Mouse (Mus musculus) retina, postnatal 7 days (tissue): ENCODE results near the gene Slc6a17.

ENCODE experiments used
- DNase-seq: peaks from one replicate; pipeline ENCODE4 v3.0.0-alpha.2; 2012; ENCODE audit warnings: low read depth, low spot score

The Slc6a17 gene

DNA sequence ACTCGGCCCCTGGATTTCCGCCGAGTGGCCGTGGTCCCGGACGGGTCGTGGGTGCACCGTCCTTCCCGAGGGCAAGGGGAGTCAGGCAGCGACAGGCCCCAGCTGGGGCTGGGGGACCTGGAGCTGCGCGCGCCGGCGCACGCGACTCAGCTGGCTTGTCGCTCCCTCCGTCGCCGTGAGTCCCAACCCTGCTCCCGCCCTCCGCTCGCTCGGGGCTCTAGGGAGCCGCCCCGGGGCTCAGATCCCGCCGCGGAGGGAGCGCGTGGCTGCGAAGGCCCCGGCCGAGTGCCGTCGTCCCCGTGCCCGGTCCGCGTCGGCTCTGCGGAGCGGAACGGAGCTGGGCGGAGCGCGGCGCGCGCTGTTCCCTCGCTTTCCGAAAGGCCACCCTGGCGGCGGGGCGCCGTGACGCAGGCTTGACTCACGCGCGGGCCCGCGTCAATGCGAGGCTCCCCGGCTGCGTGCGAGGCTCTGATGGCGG is at the start of gene Slc6a17:
TSS of gene Slc6a17 (minus strand) at position 388 of the 478 bp plus-strand sequence.
- no peak for DNase-seq

DNA sequence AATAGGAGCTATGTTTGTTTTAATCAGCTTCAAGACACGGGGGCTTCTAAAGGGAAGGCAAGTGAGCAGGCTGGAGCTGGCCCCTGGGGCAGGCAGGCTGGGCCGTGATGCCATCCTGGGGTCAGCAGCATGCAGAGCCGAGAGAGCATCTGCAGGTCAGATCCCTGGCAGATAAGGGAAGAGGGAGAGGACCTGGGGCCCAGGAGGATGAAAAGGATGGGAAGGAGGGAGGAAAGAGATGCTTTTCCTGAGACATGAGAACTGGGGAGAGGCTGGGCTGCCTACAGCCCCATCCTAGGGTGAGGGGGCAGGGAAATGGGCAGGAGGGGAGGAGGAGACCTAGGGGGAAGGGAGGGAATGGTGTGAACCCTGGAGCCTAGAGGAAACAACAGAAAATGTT is 47.5 kb upstream of the Slc6a17 start:
- no peak for DNase-seq

- no peak for DNase-seq
These were observed 46.1 kb upstream of the Slc6a17 start for GRCm38 (mm10) chr3:107563880-107564279.

- no peak for DNase-seq
These were observed 44.8 kb upstream of the Slc6a17 start for GRCm38 (mm10) chr3:107562591-107562990.

DNA sequence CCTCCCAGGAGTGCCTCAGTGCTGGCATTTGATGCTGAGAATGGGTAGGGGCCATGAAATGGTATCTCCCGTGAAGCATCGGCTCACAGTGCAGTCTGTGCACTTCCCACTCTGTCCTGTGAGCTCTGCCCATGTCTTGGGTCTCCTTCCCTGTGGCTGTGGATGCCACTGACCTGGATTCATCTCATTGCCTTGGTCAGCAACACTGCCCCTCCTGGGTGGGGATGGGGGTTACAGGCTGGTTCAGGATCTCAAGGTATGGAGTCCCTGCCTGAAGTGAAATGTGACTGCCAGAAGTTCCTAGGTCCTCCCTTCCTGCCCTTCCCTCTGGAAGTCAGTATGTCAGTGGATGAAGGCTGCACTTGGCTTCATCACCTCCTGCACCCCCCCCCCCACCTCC is 44.3 kb upstream of the Slc6a17 start:
- DNase-seq: no peak

- peak; percentile 47 for DNase-seq
These were observed 41.4 kb upstream of the Slc6a17 start for GRCm38 (mm10) chr3:107559183-107559582.

DNA sequence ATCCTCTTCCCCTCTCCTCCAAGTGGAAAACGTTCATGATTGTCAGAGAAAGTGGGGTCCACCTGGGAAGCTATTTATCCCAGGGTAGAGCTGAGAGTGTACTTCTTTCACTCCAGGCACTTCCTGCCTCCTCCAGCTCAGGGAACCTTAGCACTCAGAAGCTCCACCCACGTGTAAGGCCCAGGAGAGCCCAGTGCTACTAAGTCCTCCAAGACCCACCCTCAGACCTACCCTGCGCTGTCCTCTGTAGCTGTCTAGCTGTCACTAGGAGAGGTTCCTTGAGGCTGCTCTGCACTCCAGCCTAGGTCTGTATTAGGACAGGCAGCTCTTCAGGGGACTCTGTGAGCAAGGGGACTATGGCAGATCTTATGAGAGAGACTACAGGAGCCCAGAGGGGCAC is 40.9 kb upstream of the Slc6a17 start:
- DNase-seq: no peak

DNA sequence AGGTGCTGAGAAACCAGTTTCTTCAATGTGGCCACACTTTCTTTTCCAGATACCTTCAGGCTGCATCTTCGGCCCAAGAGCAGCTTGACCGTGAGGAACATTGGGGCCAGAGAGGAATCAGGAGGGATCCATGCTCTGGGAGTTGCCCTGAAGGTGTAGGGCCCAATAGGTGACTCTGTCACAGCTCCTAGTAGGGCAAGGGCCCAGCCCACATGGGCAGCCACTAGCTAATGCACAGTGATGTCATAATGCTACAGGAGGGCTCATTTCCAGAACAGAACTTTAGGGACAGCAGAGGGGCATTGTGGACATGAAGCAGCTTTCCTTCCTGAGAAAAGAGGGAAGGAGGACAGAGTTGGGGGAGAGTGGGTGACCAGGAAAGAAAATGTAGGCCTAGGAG is 37.0 kb upstream of the Slc6a17 start, which contains the start of gene Ubl4b:
TSS of gene Ubl4b (minus strand) at position 232 of the 400 bp plus-strand sequence.
- DNase-seq: no peak

DNA sequence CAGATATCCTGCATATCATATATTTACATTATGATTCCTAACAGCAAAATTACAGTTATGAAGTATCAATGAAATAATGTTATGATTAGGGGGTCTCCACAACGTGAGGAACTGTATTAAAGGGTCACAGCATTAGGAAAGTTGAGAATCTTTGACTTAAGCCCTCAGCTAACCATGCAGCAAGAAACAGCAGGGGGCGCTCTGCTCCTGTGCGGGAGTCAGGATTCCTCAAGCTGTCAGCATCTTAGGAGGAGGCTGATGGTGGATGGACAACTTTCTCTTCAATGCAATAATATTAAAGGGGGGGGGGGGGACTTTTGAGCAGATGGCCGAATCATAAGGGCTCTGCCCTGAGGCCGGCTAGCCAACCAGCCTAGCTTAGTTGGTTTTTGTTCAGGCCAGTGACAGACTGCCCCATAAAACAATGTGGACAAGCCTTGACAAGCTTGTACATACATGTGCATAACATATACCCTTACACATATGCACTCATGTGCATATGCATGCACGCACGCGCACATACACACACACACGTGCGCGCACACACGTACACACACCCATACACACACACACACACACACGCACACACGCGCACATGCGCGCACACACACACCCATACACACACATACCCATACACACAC is 32.7 kb upstream of the Slc6a17 start:
- DNase-seq: peak; percentile 51

- no peak for DNase-seq
These were observed 29.1 kb upstream of the Slc6a17 start for GRCm38 (mm10) chr3:107546956-107547355.

DNA sequence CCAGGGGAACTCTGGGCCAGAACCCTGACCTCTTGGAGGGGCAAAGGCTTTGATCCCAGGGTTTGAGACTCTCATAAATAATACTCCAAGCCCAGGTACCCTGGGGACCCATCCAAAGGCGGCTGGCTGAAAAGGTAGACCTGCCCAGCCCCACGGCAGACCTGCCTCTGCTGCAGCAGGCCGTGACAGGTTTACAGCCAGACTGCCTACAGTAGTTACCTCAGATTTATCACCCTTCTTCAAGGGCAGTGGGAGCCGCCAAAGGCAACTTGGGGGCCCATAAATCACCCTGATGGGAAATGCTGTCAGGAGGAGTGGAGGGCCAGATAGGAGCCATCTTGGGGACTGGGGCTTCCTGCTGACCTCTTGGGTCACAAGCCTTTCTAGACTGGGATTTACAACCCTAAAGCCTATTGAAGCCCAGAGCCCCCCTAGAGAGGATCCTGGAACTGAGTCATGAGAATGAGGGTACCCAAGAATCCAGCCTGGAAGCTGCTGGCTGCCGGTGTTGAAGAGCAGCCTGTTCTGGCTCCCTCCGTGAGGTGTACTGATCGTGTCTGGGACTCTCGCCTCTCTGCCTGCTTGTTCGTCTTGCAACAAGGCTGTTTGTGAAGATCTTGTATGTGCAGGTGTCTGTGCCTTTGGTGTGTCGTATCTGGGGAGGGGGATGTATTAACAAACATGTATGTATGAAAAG is 28.0 kb upstream of the Slc6a17 start:
- no peak for DNase-seq

GRCm38 (mm10) chr3:107545278-107545677 is 27.5 kb upstream of the Slc6a17 start:
- no peak for DNase-seq

DNA sequence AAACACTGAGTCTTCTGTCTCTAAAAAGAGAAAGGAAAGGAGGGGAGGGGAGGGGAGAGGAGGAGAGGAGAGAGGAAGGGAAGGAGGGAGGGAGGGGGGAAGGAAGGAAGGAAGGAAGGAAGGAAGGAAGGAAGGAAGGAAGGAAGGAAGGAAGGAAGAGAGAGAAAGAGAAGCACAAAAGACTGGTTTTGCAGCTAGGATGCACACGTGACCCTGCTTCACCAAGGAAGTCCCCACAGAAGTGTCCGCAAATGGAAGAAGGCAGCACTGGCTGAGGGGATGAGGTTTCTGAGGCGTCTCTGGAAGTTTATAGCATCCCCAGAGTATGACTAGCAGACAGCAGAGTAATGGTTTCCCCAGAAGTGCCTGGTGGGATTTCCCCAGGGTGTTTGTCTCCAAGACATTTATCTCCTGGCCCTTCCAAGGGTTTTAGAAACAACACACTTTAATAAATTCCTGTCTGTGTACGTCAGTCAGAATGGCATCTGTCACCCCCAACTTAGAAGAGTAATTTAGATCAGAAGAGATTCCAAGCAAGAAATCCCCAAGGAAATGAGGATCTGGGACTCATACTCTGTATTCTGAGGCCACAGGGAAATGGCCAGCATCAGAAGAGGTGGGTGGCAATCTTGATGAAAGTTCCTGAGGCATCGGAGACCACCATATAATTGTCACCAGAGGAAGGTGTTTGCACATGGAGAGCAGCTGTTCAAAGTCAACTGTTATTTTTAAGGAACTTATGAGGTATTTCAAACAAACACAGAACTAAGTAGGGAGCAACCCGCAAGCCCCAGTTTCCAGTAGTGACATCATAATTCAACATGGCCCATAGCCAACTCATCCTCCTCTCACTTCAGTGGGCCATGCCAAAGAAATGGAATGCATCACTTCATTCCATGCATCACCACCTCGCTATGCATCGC is 25.6 kb upstream of the Slc6a17 start:
- no peak for DNase-seq

DNA sequence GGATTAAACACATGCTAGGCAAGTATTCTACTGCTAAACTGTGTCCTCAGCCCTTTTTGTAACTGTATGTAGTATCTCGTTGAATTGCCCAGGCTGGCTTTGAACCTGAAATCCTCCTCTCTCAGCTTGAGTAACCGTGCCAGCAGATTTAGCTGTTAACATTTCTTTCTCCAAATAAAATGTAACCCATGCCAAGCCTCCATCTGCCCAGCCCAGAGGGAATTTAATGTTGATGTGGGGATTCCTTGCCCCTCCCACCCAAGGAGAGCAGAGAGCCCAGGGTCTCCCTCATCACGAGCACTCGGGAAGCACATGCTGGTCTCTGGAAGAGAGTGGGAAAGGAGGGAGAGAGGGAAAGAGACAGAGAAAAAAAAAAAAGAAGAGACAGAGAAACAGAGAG is 24.8 kb upstream of the Slc6a17 start:
- no peak for DNase-seq

GRCm38 (mm10) chr3:107537504-107537889 is 19.7 kb upstream of the Slc6a17 start:
- DNase-seq: no peak

DNA sequence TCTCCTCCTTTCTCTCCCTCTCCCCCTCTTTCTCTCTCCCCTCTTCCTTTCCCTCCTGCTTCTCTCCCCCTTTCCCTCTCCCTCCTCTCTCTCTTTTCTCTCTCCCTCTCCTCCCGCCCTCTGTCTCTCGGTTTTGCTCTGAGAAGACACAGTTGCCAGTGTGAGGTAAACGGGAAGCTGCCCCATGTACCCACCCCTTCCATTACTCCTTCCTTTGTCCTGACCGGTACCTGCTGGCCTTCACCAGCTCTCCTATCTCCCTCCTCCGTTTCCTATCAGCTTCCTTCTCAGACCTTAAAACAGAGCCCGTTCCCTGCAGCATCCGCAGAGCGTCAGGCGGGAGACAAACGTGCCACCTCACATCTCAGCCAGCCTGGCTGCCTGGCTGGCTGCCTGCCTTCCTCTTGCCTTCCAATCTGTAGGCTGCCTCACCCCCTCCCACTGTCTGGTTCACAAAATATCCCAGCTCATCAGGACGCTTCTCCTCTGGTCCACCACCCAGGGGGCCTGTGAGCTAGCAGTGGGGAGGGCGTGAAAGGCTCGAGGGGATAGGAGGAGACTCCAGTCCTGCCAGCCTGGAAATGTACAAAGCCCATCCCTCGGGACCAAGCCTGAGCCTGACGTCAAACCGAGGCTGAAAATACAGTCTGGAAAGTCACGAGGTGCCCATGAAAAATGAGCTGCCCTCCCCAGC is 19.1 kb upstream of the Slc6a17 start:
- no peak for DNase-seq

DNA sequence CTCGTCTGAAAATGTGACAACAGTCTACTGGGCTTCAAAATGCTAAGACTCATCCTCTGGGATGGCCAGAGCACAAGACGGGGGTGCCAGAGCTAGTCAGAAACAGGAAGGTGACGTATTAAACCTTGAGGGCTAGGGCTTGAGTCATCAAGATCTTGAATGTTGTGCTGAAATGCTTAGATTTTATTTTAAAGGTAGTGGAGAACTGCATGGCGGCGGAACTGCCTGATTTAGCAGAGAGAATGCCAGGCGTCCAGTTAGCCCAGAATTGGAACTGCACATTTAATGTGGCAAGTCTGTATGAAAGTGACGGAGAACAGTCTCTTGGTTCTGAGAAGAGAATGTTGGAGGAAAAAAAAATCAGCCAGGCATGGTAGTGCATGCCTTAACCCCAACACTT is 17.1 kb upstream of the Slc6a17 start:
- no peak for DNase-seq

- no peak for DNase-seq
These were observed 15.7 kb upstream of the Slc6a17 start for GRCm38 (mm10) chr3:107533532-107533931.

- no peak for DNase-seq
These were observed 12.8 kb upstream of the Slc6a17 start for GRCm38 (mm10) chr3:107530581-107530980.

DNA sequence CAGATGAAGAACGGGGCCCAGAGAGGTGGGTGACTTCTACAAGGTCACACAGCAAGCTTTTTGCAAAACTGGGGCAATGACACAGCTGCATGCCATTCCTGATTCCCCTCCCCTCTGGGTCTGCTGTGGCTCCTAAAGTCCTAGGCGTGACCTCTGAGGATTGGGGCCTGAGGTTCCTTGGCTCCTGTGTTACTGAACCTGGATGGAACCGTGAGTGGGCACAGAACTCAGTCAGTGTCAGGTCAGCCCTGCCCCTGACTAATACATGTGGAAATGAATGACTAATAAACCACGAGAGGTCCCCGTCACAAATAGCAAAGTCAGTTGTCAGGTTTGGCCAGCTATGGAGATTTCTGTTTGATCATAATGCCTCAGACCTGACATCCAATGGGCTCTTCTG is 11.4 kb upstream of the Slc6a17 start:
- no peak for DNase-seq

GRCm38 (mm10) chr3:107528401-107529118 is 10.7 kb upstream of the Slc6a17 start:
- no peak for DNase-seq
